Mouse (Mus musculus): ENCODE results near the gene Nr1d1.

Nr1d1 gene

GRCm38 (mm10) chr11:98735111-98735510, 40.0 kb downstream of the Nr1d1 start:
- DNase-seq, result no peak

DNA sequence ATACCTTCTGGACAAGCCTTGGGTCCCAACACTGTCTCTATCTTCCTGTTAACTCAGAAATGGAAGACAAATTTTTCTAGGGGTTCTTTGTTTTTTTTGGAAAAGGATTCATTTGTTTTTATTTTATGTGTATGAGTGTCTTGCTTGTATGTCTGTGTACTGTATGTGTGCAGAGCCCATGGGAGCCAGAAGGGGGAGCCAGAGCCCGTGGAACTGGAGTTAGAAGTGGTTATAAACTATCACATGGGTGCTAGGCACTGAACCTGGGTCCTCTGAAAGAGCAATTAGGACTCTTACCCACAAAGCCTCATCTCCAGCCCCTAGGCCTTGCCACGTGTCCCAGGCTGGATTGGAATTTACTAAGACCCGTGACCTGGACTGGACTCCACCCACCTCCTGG, 41.1 kb downstream of the Nr1d1 start:
- no peak for DNase-seq

GRCm38 (mm10) chr11:98731134-98731533, 44.0 kb downstream of the Nr1d1 start:
- no peak for DNase-seq

DNA sequence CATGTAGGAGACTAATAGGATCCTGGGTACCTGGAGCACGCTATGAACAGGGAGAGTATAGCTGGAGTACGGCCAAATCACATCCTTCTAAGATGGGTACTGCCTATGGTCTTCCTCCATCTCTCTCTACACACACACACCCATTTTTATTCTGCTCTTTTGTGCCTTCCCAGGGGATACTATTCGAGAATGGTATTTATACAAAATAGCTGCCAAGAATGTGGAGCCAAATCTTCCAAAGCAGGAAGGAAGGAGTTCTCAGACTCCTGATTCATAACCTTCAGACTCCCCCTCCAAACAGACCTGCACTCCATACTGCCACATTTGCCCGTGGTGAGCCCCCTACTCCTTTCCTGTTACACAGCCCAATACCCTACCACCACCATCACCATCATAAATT, 44.4 kb downstream of the Nr1d1 start:
- DNase-seq, result no peak

DNA sequence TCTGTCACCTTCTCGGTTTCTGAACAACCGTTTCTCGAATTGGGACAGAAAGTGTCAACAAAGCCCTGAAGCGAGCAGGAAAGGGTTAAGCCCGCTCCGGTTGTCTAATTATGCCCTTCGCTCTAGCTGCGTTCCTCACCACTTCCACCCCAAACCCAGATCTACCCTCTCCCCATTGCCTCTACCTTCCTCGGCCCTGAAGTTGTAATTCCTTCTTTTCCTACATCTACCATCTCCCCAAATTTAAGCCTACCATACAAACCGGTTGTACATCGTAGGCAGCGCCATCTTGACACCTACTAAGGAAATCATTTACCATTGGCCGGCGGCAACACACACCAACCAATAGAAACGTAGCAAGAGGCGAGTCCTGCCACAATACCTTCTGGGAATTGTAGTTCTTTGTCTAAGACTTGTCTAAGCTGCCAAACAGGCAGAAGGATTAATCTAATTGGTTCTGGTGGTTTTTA, 46.0 kb downstream of the Nr1d1 start, which contains the start of gene Med24:
Med24 (minus strand) TSS at position 317 of the 470 bp plus-strand sequence.
- peak; percentile 82 for DNase-seq

DNA sequence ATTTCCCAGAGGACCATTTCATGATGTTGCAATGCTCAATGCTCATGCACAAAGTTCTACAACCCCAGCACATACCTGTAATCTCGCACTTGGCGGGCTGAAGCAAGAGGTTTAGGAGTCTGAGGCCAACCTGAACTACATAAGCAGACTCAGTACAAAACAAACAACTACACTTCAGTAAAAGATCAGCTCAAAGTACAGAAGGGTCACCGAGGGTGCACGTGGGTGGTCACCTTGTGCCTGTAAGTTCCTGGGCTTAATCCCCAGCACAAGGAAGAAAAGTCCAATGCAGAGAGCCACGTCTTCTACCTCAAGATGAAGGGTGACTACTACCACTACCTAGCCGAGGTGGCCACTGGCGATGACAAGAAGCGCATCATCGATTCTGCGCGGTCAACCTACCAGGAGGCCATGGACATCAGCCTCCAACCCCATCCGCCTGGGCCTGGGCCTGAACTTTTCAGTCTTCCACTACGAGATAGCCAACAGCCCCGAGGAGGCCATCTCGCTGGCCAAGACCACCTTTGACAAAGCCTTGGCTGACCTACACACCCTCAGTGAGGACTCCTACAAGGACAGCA, 49.1 kb downstream of the Nr1d1 start:
- DNase-seq, result no peak

DNA sequence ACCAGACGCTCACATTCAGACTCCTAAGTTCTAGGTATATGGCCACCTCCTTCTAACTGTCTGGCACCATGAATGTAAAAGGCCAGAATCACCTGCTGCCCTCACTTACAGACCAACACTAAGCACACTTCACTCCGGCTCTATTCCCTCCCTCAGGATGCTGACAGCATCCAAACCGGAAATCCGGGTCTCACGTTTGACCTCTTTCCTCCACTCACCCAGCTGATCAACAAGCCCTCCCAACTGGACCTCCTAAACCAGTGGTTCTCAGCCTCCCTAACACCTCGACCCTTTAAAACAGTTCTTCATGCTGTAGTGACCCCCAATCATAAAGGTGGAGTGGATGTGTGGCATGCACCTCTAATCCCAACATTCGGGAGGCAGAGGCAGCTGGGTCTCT, 52.0 kb downstream of the Nr1d1 start:
- no peak for DNase-seq

- peak; percentile 56 for DNase-seq
These were observed 53.5 kb downstream of the Nr1d1 start for GRCm38 (mm10) chr11:98721458-98722226.

- DNase-seq, result no peak
These were observed 54.4 kb downstream of the Nr1d1 start for GRCm38 (mm10) chr11:98720756-98721155.
